Mouse (Mus musculus): ENCODE measurements around the gene Tmem63a. TPM values are rescaled to one million over a fixed set of nuclear protein-coding genes. Genes with fewer than 3 reads are reported as not detected.
A peak's percentile ranks its signal among the peaks of the same experiment; 100 is the strongest.

Tmem63a gene
- polyA plus RNA-seq, 1 experiment from 2014 or later, result 29.2 TPM

- ATAC-seq (ENCODE audit: insufficient read depth, low FRiP score), result no peak
- Histone ChIP-seq H3K9ac (ENCODE audit: low read length) (peak overlapping the region; percentile 85), H3K36me3 (ENCODE audit: control insufficient read depth, insufficient read depth, low read length) (peaks cover 4% of the 10 kb centered on the region; the same call in 1 of the 2 replicates), H3K9me3 (replicated peaks; ENCODE audit: control insufficient read depth, low read length) (no peaks in the 10 kb centered on the region), H3K4me1 (ENCODE audit: control insufficient read depth, insufficient read depth, low read length) (peaks cover 9% of the 10 kb centered on the region; the same call in 1 of the 2 replicates), H3K27me3 (ENCODE audit: control insufficient read depth, insufficient read depth, low read length) (no peaks in the 10 kb centered on the region), H3K4me3 (replicated peaks; ENCODE audit: low read length) (peak overlapping the region; percentile 78), H3K27ac (ENCODE audit: low read length) (no peak overlapping the region), H3K4me2 (ENCODE audit: low read depth, low read length) (peak overlapping the region; percentile 87)
- 55% methylated on average over 6 of the region's 6 CpGs for WGBS
Observed at GRCm38 (mm10) chr1:180905307-180905706, 36.8 kb upstream of the Tmem63a start.

GRCm38 (mm10) chr1:180905876-180906275 lies 36.3 kb upstream of the Tmem63a start:
- Histone ChIP-seq H3K27me3 (ENCODE audit: control insufficient read depth, insufficient read depth, low read length) (no peaks in the 10 kb centered on the region), H3K27ac (ENCODE audit: low read length) (no peak overlapping the region), H3K36me3 (ENCODE audit: control insufficient read depth, insufficient read depth, low read length) (peaks cover 4% of the 10 kb centered on the region; the same call in 1 of the 2 replicates), H3K4me1 (ENCODE audit: control insufficient read depth, insufficient read depth, low read length) (peaks cover 9% of the 10 kb centered on the region; the same call in 1 of the 2 replicates), H3K9me3 (replicated peaks; ENCODE audit: control insufficient read depth, low read length) (no peaks in the 10 kb centered on the region), H3K4me2 (ENCODE audit: low read depth, low read length) (no peak overlapping the region), H3K9ac (ENCODE audit: low read length) (no peak overlapping the region), H3K4me3 (replicated peaks; ENCODE audit: low read length) (no peak overlapping the region)
- no peak for ATAC-seq (ENCODE audit: insufficient read depth, low FRiP score)
- 93% methylated on average over 17 of the region's 17 CpGs for WGBS

- 89% methylated on average over 24 of the region's 24 CpGs for WGBS
- Histone ChIP-seq H3K27ac (ENCODE audit: low read length) (no peak overlapping the region), H3K36me3 (ENCODE audit: control insufficient read depth, insufficient read depth, low read length) (peaks cover 4% of the 10 kb centered on the region; the same call in 1 of the 2 replicates), H3K4me1 (ENCODE audit: control insufficient read depth, insufficient read depth, low read length) (peaks cover 9% of the 10 kb centered on the region; the same call in 1 of the 2 replicates), H3K9ac (ENCODE audit: low read length) (no peak overlapping the region), H3K4me3 (replicated peaks; ENCODE audit: low read length) (no peak overlapping the region), H3K9me3 (replicated peaks; ENCODE audit: control insufficient read depth, low read length) (no peaks in the 10 kb centered on the region), H3K27me3 (ENCODE audit: control insufficient read depth, insufficient read depth, low read length) (no peaks in the 10 kb centered on the region), H3K4me2 (ENCODE audit: low read depth, low read length) (no peak overlapping the region)
- no peak for ATAC-seq (ENCODE audit: insufficient read depth, low FRiP score)
Observed at GRCm38 (mm10) chr1:180906461-180907147, 35.5 kb upstream of the Tmem63a start.

GRCm38 (mm10) chr1:180911138-180911537 lies 31.0 kb upstream of the Tmem63a start:
- ATAC-seq (ENCODE audit: insufficient read depth, low FRiP score), result peak; percentile 57; the same call in 1 of the 2 replicates
- peaks cover 4% of the 10 kb centered on the region; the same call in 1 of the 2 replicates for H3K36me3 ChIP-seq (ENCODE audit: control insufficient read depth, insufficient read depth, low read length)
- no peaks in the 10 kb centered on the region for H3K4me1 ChIP-seq (ENCODE audit: control insufficient read depth, insufficient read depth, low read length)
- 43% methylated on average over 8 of the region's 8 CpGs for WGBS
- no peaks in the 10 kb centered on the region for H3K9me3 ChIP-seq (replicated peaks; ENCODE audit: control insufficient read depth, low read length)
- H3K4me2 ChIP-seq (ENCODE audit: low read depth, low read length), result peak overlapping the region; percentile 34
- no peak overlapping the region for H3K27ac ChIP-seq (ENCODE audit: low read length)
- H3K9ac ChIP-seq (ENCODE audit: low read length), result no peak overlapping the region
- no peak overlapping the region for H3K4me3 ChIP-seq (replicated peaks; ENCODE audit: low read length)
- H3K27me3 ChIP-seq (ENCODE audit: control insufficient read depth, insufficient read depth, low read length), result no peaks in the 10 kb centered on the region

- H3K4me2 ChIP-seq (ENCODE audit: low read depth, low read length), result peak overlapping the region; percentile 34
- no peak overlapping the region for H3K4me3 ChIP-seq (replicated peaks; ENCODE audit: low read length)
- H3K4me1 ChIP-seq (ENCODE audit: control insufficient read depth, insufficient read depth, low read length), result no peaks in the 10 kb centered on the region
- ATAC-seq (ENCODE audit: insufficient read depth, low FRiP score), result no peak
- no peak overlapping the region for H3K27ac ChIP-seq (ENCODE audit: low read length)
- no peaks in the 10 kb centered on the region for H3K27me3 ChIP-seq (ENCODE audit: control insufficient read depth, insufficient read depth, low read length)
- WGBS, result 48% methylated on average over 20 of the region's 20 CpGs
- H3K9me3 ChIP-seq (replicated peaks; ENCODE audit: control insufficient read depth, low read length), result no peaks in the 10 kb centered on the region
- no peak overlapping the region for H3K9ac ChIP-seq (ENCODE audit: low read length)
- peaks cover 4% of the 10 kb centered on the region; the same call in 1 of the 2 replicates for H3K36me3 ChIP-seq (ENCODE audit: control insufficient read depth, insufficient read depth, low read length)
Observed at GRCm38 (mm10) chr1:180911653-180912287, 30.4 kb upstream of the Tmem63a start.

GRCm38 (mm10) chr1:180912792-180913191 lies 29.4 kb upstream of the Tmem63a start:
- H3K27ac ChIP-seq (ENCODE audit: low read length), result no peak overlapping the region
- WGBS, result 77% methylated on average over 5 of the region's 5 CpGs

GRCm38 (mm10) chr1:180913797-180914196 lies 28.3 kb upstream of the Tmem63a start:
- WGBS, result 39% methylated on average over 4 of the region's 4 CpGs
- Histone ChIP-seq H3K9ac (ENCODE audit: low read length) (no peak overlapping the region), H3K27me3 (ENCODE audit: control insufficient read depth, insufficient read depth, low read length) (no peaks in the 10 kb centered on the region)

More at GRCm38 (mm10) chr1:180912792-180913191, 29.4 kb upstream of the Tmem63a start:
- Histone ChIP-seq H3K9me3 (replicated peaks; ENCODE audit: control insufficient read depth, low read length) (no peaks in the 10 kb centered on the region), H3K36me3 (ENCODE audit: control insufficient read depth, insufficient read depth, low read length) (no peaks in the 10 kb centered on the region), H3K4me3 (replicated peaks; ENCODE audit: low read length) (no peak overlapping the region), H3K4me1 (ENCODE audit: control insufficient read depth, insufficient read depth, low read length) (no peaks in the 10 kb centered on the region), H3K9ac (ENCODE audit: low read length) (no peak overlapping the region), H3K27me3 (ENCODE audit: control insufficient read depth, insufficient read depth, low read length) (no peaks in the 10 kb centered on the region), H3K4me2 (ENCODE audit: low read depth, low read length) (no peak overlapping the region)
- no peak for ATAC-seq (ENCODE audit: insufficient read depth, low FRiP score)

GRCm38 (mm10) chr1:180916425-180916824 lies 25.7 kb upstream of the Tmem63a start:
- Histone ChIP-seq H3K9ac (ENCODE audit: low read length) (no peak overlapping the region), H3K4me1 (ENCODE audit: control insufficient read depth, insufficient read depth, low read length) (no peaks in the 10 kb centered on the region), H3K36me3 (ENCODE audit: control insufficient read depth, insufficient read depth, low read length) (no peaks in the 10 kb centered on the region), H3K4me2 (ENCODE audit: low read depth, low read length) (no peak overlapping the region), H3K27me3 (ENCODE audit: control insufficient read depth, insufficient read depth, low read length) (no peaks in the 10 kb centered on the region), H3K9me3 (replicated peaks; ENCODE audit: control insufficient read depth, low read length) (no peaks in the 10 kb centered on the region), H3K4me3 (replicated peaks; ENCODE audit: low read length) (no peak overlapping the region), H3K27ac (ENCODE audit: low read length) (no peak overlapping the region)
- ATAC-seq (ENCODE audit: insufficient read depth, low FRiP score), result no peak
- WGBS, result 88% methylated on average over 11 of the region's 11 CpGs

More at GRCm38 (mm10) chr1:180913797-180914196, 28.3 kb upstream of the Tmem63a start:
- no peaks in the 10 kb centered on the region for H3K36me3 ChIP-seq (ENCODE audit: control insufficient read depth, insufficient read depth, low read length)
- no peaks in the 10 kb centered on the region for H3K9me3 ChIP-seq (replicated peaks; ENCODE audit: control insufficient read depth, low read length)
- no peak overlapping the region for H3K4me3 ChIP-seq (replicated peaks; ENCODE audit: low read length)
- no peaks in the 10 kb centered on the region for H3K4me1 ChIP-seq (ENCODE audit: control insufficient read depth, insufficient read depth, low read length)
- no peak for ATAC-seq (ENCODE audit: insufficient read depth, low FRiP score)
- H3K4me2 ChIP-seq (ENCODE audit: low read depth, low read length), result no peak overlapping the region
- no peak overlapping the region for H3K27ac ChIP-seq (ENCODE audit: low read length)

GRCm38 (mm10) chr1:180917053-180917452 lies 25.1 kb upstream of the Tmem63a start:
- 15% methylated on average over 1 of the region's 1 CpGs for WGBS

More at GRCm38 (mm10) chr1:180917053-180917452, 25.1 kb upstream of the Tmem63a start:
- H3K27ac ChIP-seq (ENCODE audit: low read length), result no peak overlapping the region
- H3K4me3 ChIP-seq (replicated peaks; ENCODE audit: low read length), result no peak overlapping the region
- no peaks in the 10 kb centered on the region for H3K36me3 ChIP-seq (ENCODE audit: control insufficient read depth, insufficient read depth, low read length)
- no peak for ATAC-seq (ENCODE audit: insufficient read depth, low FRiP score)
- H3K9ac ChIP-seq (ENCODE audit: low read length), result no peak overlapping the region
- H3K4me1 ChIP-seq (ENCODE audit: control insufficient read depth, insufficient read depth, low read length), result no peaks in the 10 kb centered on the region
- H3K27me3 ChIP-seq (ENCODE audit: control insufficient read depth, insufficient read depth, low read length), result no peaks in the 10 kb centered on the region
- H3K4me2 ChIP-seq (ENCODE audit: low read depth, low read length), result no peak overlapping the region
- H3K9me3 ChIP-seq (replicated peaks; ENCODE audit: control insufficient read depth, low read length), result no peaks in the 10 kb centered on the region
